In the genomic region with DNA sequence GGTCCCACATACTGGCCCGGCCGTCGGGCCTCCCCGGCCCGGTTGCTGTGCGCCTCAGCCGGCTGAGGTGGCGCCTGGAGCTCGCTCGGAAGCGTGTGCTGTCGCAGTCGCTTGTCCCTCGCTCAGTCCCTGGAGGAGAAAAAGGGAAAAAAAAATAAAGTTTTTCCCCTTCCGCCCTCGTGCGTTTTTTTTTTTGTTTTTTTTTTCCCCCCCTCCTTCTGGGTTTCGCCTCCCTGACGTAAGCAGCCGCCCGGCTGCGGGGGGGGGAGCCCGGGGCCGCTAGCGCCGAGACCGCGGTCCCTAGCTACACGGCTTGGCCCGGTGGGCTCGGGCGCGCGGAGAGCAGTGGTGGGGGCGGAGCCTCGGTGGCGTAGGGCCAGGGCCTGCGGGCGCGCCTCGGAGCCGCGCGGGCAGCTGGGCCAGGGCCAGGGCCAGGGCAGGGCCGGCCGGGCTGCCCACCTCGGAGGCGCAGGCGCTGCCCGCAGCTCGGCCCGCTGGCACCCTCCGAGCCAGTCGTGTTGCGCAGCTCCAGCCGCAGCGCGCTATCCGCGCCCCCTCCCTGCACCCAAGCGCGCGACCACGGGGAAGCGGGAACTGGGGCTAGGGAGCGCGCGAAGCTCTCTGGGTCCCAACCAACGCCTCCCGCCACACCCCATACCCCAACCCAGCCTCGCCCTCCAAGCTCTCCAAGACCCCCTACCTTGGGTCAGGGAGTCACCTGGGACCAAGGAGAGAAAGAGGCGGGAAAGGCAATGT, we compare ENCODE assay signal across 8 mouse cellular contexts. TPM values are rescaled to one million over a fixed set of nuclear protein-coding genes. Genes with fewer than 3 reads are reported as not detected.
DNase-seq lines count a peak whose midpoint lies in the region; ATAC-seq and TF ChIP-seq lines count a peak whose summit lies in the region.

No protein-coding gene starts in this region.

- peak; percentile 49; the same call in 1 of the 2 replicates for TF ChIP-seq POLR2A in small intestine, adult 2 months (IDR thresholded peaks at IDR 0.05; ENCODE audit: low read depth, low read length)

- no peak for DNase-seq in ES-E14 (ENCODE audit: low read depth, low spot score)
- DNase-seq in adrenal gland, postnatal 14 days = peak; percentile 81
- peak; percentile 79 for DNase-seq in hindbrain, embryonic 11.5 days (ENCODE audit: low spot score)
- peak; percentile 8 to 82 for DNase-seq in left cerebral cortex, postnatal 10 days (ENCODE audit: extremely low spot score in 1 of 2, low spot score in 2 of 2)
- no peak for DNase-seq in frontal cortex, postnatal 25 days (ENCODE audit: low spot score in 2 of 2)

- peaks cover 11% of the 10 kb centered on the region for H3K27me3 ChIP-seq in forebrain, embryonic 16.5 days (replicated peaks; ENCODE audit: control insufficient read depth, insufficient read depth, low read length)
- H3K27me3 ChIP-seq in hindbrain, embryonic 11.5 days (ENCODE audit: control insufficient read depth, insufficient read depth, low read length) = peaks cover 7% of the 10 kb centered on the region
- H3K27me3 ChIP-seq in small intestine, adult 2 months (ENCODE audit: control insufficient read depth, insufficient read depth, low read length) = no peaks in the 10 kb centered on the region

- H3K79me2 ChIP-seq in macrophage (ENCODE audit: inconsistent target) = peaks cover 41% of the 10 kb centered on the region

- intact Hi-C loops in left cerebral cortex, postnatal 10 days (cut with DNase I) = no loop called here

- in situ Hi-C loops in ES-E14 (cut with MboI; ENCODE audit: low sequenced_read_pairs in 2 of 2, unreplicated experiment in 2 of 2) = no loop called here

- no peak for TF ChIP-seq CTCF in small intestine, adult 2 months (IDR thresholded peaks at IDR 0.05; ENCODE audit: extremely low read depth, insufficient read length, insufficient replicate concordance, low read depth, low read length)

- peak overlapping the region; percentile 87 for H3K9ac ChIP-seq in ES-E14 (ENCODE audit: insufficient read depth, low read depth, low read length, poor library complexity, severe bottlenecking)
- H3K9ac ChIP-seq in forebrain, embryonic 16.5 days (replicated peaks; ENCODE audit: low read depth, low read length) = peak overlapping the region; percentile 58
- H3K9ac ChIP-seq in hindbrain, embryonic 11.5 days (ENCODE audit: low read depth, low read length) = peak overlapping the region; percentile 64

- H3K4me1 ChIP-seq in ES-E14 (ENCODE audit: control insufficient read depth in 2 of 2, insufficient read depth in 2 of 2, low read length in 2 of 2, poor library complexity in 1 of 2) = peaks cover 6 to 16% of the 10 kb centered on the region in 2 experiments; a peak in 3 of 4 replicates
- peaks cover 19% of the 10 kb centered on the region for H3K4me1 ChIP-seq in forebrain, embryonic 16.5 days (replicated peaks; ENCODE audit: control insufficient read depth, insufficient read depth, low read length)
- H3K4me1 ChIP-seq in hindbrain, embryonic 11.5 days (replicated peaks; ENCODE audit: control insufficient read depth, insufficient read depth, low read length) = no peaks in the 10 kb centered on the region
- peaks cover 6% of the 10 kb centered on the region for H3K4me1 ChIP-seq in small intestine, adult 2 months (ENCODE audit: control insufficient read depth, insufficient read depth, insufficient read length, low read length)

- peak overlapping the region; percentile 99 for H3K4me2 ChIP-seq in forebrain, embryonic 16.5 days (ENCODE audit: low read length)
- H3K4me2 ChIP-seq in hindbrain, embryonic 11.5 days (replicated peaks; ENCODE audit: low read depth, low read length) = peak overlapping the region; percentile 100

- H3K36me3 ChIP-seq in ES-E14 (ENCODE audit: control insufficient read depth, insufficient read depth, low read length, poor library complexity, severe bottlenecking) (peaks cover 11% of the 10 kb centered on the region; the same call in 1 of the 2 replicates), macrophage (ENCODE audit: inconsistent target) (peaks cover 5% of the 10 kb centered on the region; the same call in 1 of the 2 replicates)
- H3K36me3 ChIP-seq in forebrain, embryonic 16.5 days (ENCODE audit: control insufficient read depth, insufficient read depth) = no peaks in the 10 kb centered on the region
- H3K36me3 ChIP-seq in hindbrain, embryonic 11.5 days (ENCODE audit: control insufficient read depth, insufficient read depth, low read length) = no peaks in the 10 kb centered on the region
- no peaks in the 10 kb centered on the region for H3K36me3 ChIP-seq in small intestine, adult 2 months (ENCODE audit: control insufficient read depth, insufficient read depth, low read length)

- no peaks in the 10 kb centered on the region for H3K9me3 ChIP-seq in ES-E14 (ENCODE audit: control insufficient read depth, insufficient read depth, low read depth, low read length)
- no peaks in the 10 kb centered on the region for H3K9me3 ChIP-seq in forebrain, embryonic 16.5 days (ENCODE audit: control insufficient read depth, low read length)
- no peaks in the 10 kb centered on the region for H3K9me3 ChIP-seq in hindbrain, embryonic 11.5 days (ENCODE audit: control insufficient read depth, low read length)

- peak overlapping the region; percentile 84 to 92 for H3K4me3 ChIP-seq in ES-E14 (ENCODE audit: insufficient read depth in 1 of 2, low read depth in 1 of 2, low read length in 2 of 2, poor library complexity in 1 of 2, severe bottlenecking in 1 of 2)
- H3K4me3 ChIP-seq in forebrain, embryonic 16.5 days (replicated peaks; ENCODE audit: low read length) = peak overlapping the region; percentile 58
- H3K4me3 ChIP-seq in hindbrain, embryonic 11.5 days (ENCODE audit: low read depth, low read length) = peak overlapping the region; percentile 62
- H3K4me3 ChIP-seq in macrophage (ENCODE audit: inconsistent target) = peak overlapping the region; percentile 79
- H3K4me3 ChIP-seq in small intestine, adult 2 months (ENCODE audit: low read depth, low read length) = peak overlapping the region; percentile 97

- peak; percentile 79 for ATAC-seq in forebrain, embryonic 16.5 days
- ATAC-seq in hindbrain, embryonic 11.5 days (ENCODE audit: low FRiP score) = peak; percentile 80

- peak overlapping the region; percentile 6; the same call in 1 of the 2 replicates for H3K27ac ChIP-seq in ES-E14 (ENCODE audit: insufficient read depth, low read depth, low read length, poor library complexity, severe bottlenecking)
- H3K27ac ChIP-seq in forebrain, embryonic 16.5 days (ENCODE audit: low read length) = no peak overlapping the region
- H3K27ac ChIP-seq in hindbrain, embryonic 11.5 days (ENCODE audit: low read depth, low read length) = no peak overlapping the region
- peak overlapping the region; percentile 42; the same call in 1 of the 2 replicates for H3K27ac ChIP-seq in macrophage
- peak overlapping the region; percentile 59; the same call in 1 of the 2 replicates for H3K27ac ChIP-seq in small intestine, adult 2 months (ENCODE audit: insufficient read depth, low read depth, low read length)

- WGBS in forebrain, embryonic 16.5 days = under 1% methylated on average over 52 of the region's 72 CpGs
- under 1% methylated on average over 69 of the region's 72 CpGs for WGBS in hindbrain, embryonic 11.5 days
- WGBS in macrophage (ENCODE audit: missing documents) = 10% methylated on average over 21 of the region's 72 CpGs
- WGBS in small intestine, adult 2 months = 3% methylated on average over 70 of the region's 72 CpGs

TF ChIP-seq in ES-E14, 5 proteins besides CTCF, POLR2A, EP300 and RAD21:
- TF ChIP-seq ZNF384 (IDR thresholded peaks at IDR 0.05; ENCODE audit: low read depth, low read length) (peak; percentile 79), ZC3H11A (IDR thresholded peaks at IDR 0.05; ENCODE audit: borderline replicate concordance, low read depth, low read length) (no peak)

RNA-seq across cellular contexts. Expression of gene Abr, which starts 1.3 kb away (rescaled TPM):
- 28.6 and 34.1 TPM in 2 replicates for total RNA-seq in ES-E14 (2012; rRNA removed)
- total RNA-seq in adrenal gland, postnatal 14 days (2021) = 44.2 and 49.0 TPM in 2 replicates
- 117 and 121 TPM in 2 replicates for polyA plus RNA-seq in forebrain, embryonic 16.5 days (2015; fragmentation: Nextera tagmentation; extraction: Ambion mirVana)
- polyA plus RNA-seq in hindbrain, embryonic 11.5 days (2014; fragmentation: Nextera tagmentation; extraction: Ambion mirVana) = 35.8 and 41.7 TPM in 2 replicates
- 100 to 1,000 TPM; 322 to 328 TPM for total RNA-seq in left cerebral cortex, postnatal 10 days (2021)
- 1,000 to 10,000 TPM in 3 of 26 experiments, 100 to 1,000 TPM in 23; 385 to 3,736 (median 481) TPM for total RNA-seq in macrophage (2018; cell fraction: chromatin; rRNA removed)
- 100 to 1,000 TPM; 135 to 283 (median 184) TPM for total RNA-seq in macrophage (2018; cell fraction: cytosol; rRNA removed)
- 1,000 to 10,000 TPM in 1 of 26 experiments, 100 to 1,000 TPM in 25; 247 to 1,640 (median 305) TPM for total RNA-seq in macrophage (2018; cell fraction: nucleus; rRNA removed)
- 100 to 138 TPM (median 115 TPM) in 3 replicates for polyA plus RNA-seq in macrophage (2018)
- polyA plus RNA-seq in small intestine, adult 2 months (2012; rRNA removed) = 74.2 and 161 TPM in 2 replicates

RNA-seq across cellular contexts. Expression of gene Bhlha9, which starts 48.9 kb away (rescaled TPM):
- not detected in 2 replicates for total RNA-seq in ES-E14 (2012; rRNA removed)
- not detected in 2 replicates for total RNA-seq in adrenal gland, postnatal 14 days (2021)
- polyA plus RNA-seq in forebrain, embryonic 16.5 days (2015; fragmentation: Nextera tagmentation; extraction: Ambion mirVana) = 0.27 and 1.3 TPM in 2 replicates
- polyA plus RNA-seq in hindbrain, embryonic 11.5 days (2014; fragmentation: Nextera tagmentation; extraction: Ambion mirVana) = 0.19 TPM in 1 of 2 replicates, not detected in the other
- 1 to 10 TPM; 4.1 to 4.8 TPM for total RNA-seq in left cerebral cortex, postnatal 10 days (2021)
- 1 to 10 TPM in 2 of 26 experiments, under 1 TPM in 4, not detected in 20; 0.53 to 1.4 (median 0.76) TPM for total RNA-seq in macrophage (2018; cell fraction: chromatin; rRNA removed)
- under 1 TPM in 2 of 26 experiments, not detected in 24; 0.05 to 0.13 TPM for total RNA-seq in macrophage (2018; cell fraction: cytosol; rRNA removed)
- 1 to 10 TPM in 1 of 26 experiments, under 1 TPM in 6, not detected in 19; 0.35 to 1.4 (median 0.52) TPM for total RNA-seq in macrophage (2018; cell fraction: nucleus; rRNA removed)
- polyA plus RNA-seq in macrophage (2018) = not detected in 3 replicates
- not detected in 2 replicates for polyA plus RNA-seq in small intestine, adult 2 months (2012; rRNA removed)

RNA-seq across cellular contexts. Expression of gene Trarg1, which starts 56.2 kb away (rescaled TPM):
- total RNA-seq in ES-E14 (2012; rRNA removed) = 0.05 TPM in 1 of 2 replicates, not detected in the other
- total RNA-seq in adrenal gland, postnatal 14 days (2021) = 40.3 and 75.9 TPM in 2 replicates
- 0.24 and 0.27 TPM in 2 replicates for polyA plus RNA-seq in forebrain, embryonic 16.5 days (2015; fragmentation: Nextera tagmentation; extraction: Ambion mirVana)
- 0.14 TPM in 1 of 2 replicates, not detected in the other for polyA plus RNA-seq in hindbrain, embryonic 11.5 days (2014; fragmentation: Nextera tagmentation; extraction: Ambion mirVana)
- 1 to 10 TPM in 1 of 2 experiments, under 1 TPM in 1; 0.91 to 1.0 TPM for total RNA-seq in left cerebral cortex, postnatal 10 days (2021)
- total RNA-seq in macrophage (2018; cell fraction: chromatin; rRNA removed) = not detected
- under 1 TPM in 2 of 26 experiments, not detected in 24; 0.03 to 0.05 TPM for total RNA-seq in macrophage (2018; cell fraction: cytosol; rRNA removed)
- total RNA-seq in macrophage (2018; cell fraction: nucleus; rRNA removed) = not detected
- polyA plus RNA-seq in macrophage (2018) = not detected in 3 replicates
- 0.29 and 0.47 TPM in 2 replicates for polyA plus RNA-seq in small intestine, adult 2 months (2012; rRNA removed)

Comparison
In these comparisons a context has a peak if more than half of its experiments do, and no peak if none do; other contexts are left out.
1. DNase-seq: peak in adrenal gland, postnatal 14 days (single experiment), hindbrain, embryonic 11.5 days (single experiment) and left cerebral cortex, postnatal 10 days (2 of 2); none in ES-E14 (single experiment) and frontal cortex, postnatal 25 days (0 of 2).
2. H3K27ac ChIP-seq: peak in ES-E14 (single experiment), macrophage (single experiment) and small intestine, adult 2 months (single experiment); none in forebrain, embryonic 16.5 days (single experiment) and hindbrain, embryonic 11.5 days (single experiment).
3. Peak in every context shown above with its lines, with median percentiles within 50 percentile points of each other: H3K4me3 ChIP-seq and H3K9ac ChIP-seq.